Mouse (Mus musculus) adrenal gland (tissue): ENCODE results near the gene Capza2.
"Not testable (repeated sequence)": the region's sequence is repeated elsewhere in the genome, so short reads cannot be mapped to it uniquely, and the experiment has no call there.

Experiments
- intact Hi-C: fragments of 180-260 bp; cut with DNase I; formaldehyde crosslinking; loops from one replicate; pipeline ENCODE4 v1.15.1; 2025

Capza2 gene

DNA sequence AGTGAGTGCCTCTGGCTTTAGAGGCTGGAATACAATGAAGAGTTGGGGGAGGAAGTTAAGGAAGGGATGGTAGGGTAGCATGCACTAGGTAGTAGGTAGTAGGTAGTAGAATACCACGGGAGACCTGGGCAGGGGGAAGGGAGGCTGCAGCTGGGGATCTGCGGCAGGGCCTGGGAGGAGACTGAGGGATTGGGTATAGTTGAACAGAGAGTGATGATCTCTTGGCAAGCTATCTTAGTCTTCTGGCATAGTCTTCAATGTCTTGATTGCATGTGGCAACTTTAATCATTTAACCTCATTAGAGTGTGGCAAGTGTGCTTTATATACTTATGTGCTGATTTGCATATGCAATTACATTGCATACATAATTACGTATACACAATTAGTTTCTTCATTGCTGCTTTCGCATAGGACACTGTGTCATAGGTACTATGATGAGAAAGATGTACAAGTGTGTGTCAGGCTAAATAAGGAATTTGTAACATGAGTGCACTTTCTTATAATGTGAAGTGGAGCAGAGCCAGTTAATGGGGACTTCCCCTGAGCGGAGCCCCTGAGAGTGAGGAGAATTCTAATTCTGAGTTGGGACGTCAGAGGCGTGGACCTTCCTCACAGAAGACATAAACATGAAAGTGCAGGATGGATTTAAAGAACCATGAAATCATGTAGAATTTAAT, 65.0 kb downstream of the Capza2 start:
- intact Hi-C loops, result no loop called here

- intact Hi-C loops, result not testable (repeated sequence)
Measured at GRCm38 (mm10) chr6:17704038-17704437, 68.0 kb downstream of the Capza2 start.

DNA sequence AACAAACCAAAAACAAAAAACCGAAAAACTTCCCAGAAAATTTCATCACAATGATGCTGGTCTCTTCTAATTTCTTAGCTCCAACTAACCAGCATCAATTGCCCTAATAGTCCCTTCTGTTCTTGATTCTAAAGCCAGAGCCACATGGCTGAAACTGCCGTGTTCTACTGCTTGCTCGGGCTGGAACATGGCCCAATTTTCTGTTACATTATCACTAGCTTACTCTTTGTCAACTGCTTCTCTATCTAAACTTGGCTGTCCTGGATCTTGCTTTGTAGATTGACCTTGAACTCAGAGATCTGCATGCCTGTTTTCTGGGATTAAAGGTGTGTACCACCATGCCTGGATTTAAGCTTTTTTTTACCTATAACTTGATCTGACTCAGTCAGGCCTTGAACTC, 69.9 kb downstream of the Capza2 start:
- intact Hi-C loops, result no loop called here
